Mouse (Mus musculus) gonadal fat pad, adult 2 months (tissue): ENCODE measurements around the gene Cdh22. TPM values are rescaled to one million over a fixed set of nuclear protein-coding genes. Genes with fewer than 3 reads are reported as not detected.

Experiments
- DNase-seq: peaks from one replicate; pipeline ENCODE4 v3.0.0-alpha.2; 2012; ENCODE audit warnings: low read depth
- polyA plus RNA-seq: library from polyadenylated mRNA; depleted of rRNA; stranded (reverse); fragments of >200 nt; gene quantifications from 2 replicates; pipeline ENCODE4 v1.2.3, GENCODE M21; 2012

Gene Cdh22
- polyA plus RNA-seq, 1 experiment: not detected

- no peak for DNase-seq
Observed at GRCm38 (mm10) chr2:165153006-165153405, 81.6 kb downstream of the Cdh22 start.

GRCm38 (mm10) chr2:165149741-165150140 is 84.9 kb downstream of the Cdh22 start:
- no peak for DNase-seq

GRCm38 (mm10) chr2:165145821-165146220 is 88.8 kb downstream of the Cdh22 start:
- no peak for DNase-seq

GRCm38 (mm10) chr2:165143487-165143886 is 91.2 kb downstream of the Cdh22 start:
- no peak for DNase-seq

- DNase-seq: no peak
Observed at GRCm38 (mm10) chr2:165136049-165136448, 98.6 kb downstream of the Cdh22 start.

- no peak for DNase-seq
Observed at GRCm38 (mm10) chr2:165133566-165133965, 101.1 kb downstream of the Cdh22 start.

- DNase-seq: no peak
Observed at GRCm38 (mm10) chr2:165131428-165131827, 103.2 kb downstream of the Cdh22 start.

- no peak for DNase-seq
Observed at GRCm38 (mm10) chr2:165129189-165129588, 105.5 kb downstream of the Cdh22 start.

- DNase-seq: no peak
Observed at GRCm38 (mm10) chr2:165126896-165127562, 107.6 kb downstream of the Cdh22 start.

GRCm38 (mm10) chr2:165121206-165121840 is 113.3 kb downstream of the Cdh22 start:
- DNase-seq: no peak

- no peak for DNase-seq
Observed at GRCm38 (mm10) chr2:165120765-165121164, 113.9 kb downstream of the Cdh22 start.

- DNase-seq: no peak
Observed at GRCm38 (mm10) chr2:165113733-165114132, 120.9 kb downstream of the Cdh22 start.

GRCm38 (mm10) chr2:165112149-165112548 is 122.5 kb downstream of the Cdh22 start:
- DNase-seq: no peak

- no peak for DNase-seq
Observed at GRCm38 (mm10) chr2:165106585-165106984, 128.1 kb downstream of the Cdh22 start.

GRCm38 (mm10) chr2:165105513-165106079 is 129.1 kb downstream of the Cdh22 start:
- no peak for DNase-seq

GRCm38 (mm10) chr2:165102920-165103319 is 131.7 kb downstream of the Cdh22 start:
- DNase-seq: no peak

GRCm38 (mm10) chr2:165100749-165101148 is 133.9 kb downstream of the Cdh22 start:
- DNase-seq: no peak

GRCm38 (mm10) chr2:165098861-165099260 is 135.8 kb downstream of the Cdh22 start:
- DNase-seq: no peak

- no peak for DNase-seq
Observed at GRCm38 (mm10) chr2:165096367-165096766, 138.3 kb downstream of the Cdh22 start.

- DNase-seq: no peak
Observed at GRCm38 (mm10) chr2:165092393-165092792, 142.3 kb downstream of the Cdh22 start.

- DNase-seq: no peak
Observed at GRCm38 (mm10) chr2:165091433-165091965, 143.2 kb downstream of the Cdh22 start.

GRCm38 (mm10) chr2:165090650-165091049 is 144.0 kb downstream of the Cdh22 start, which contains the start of gene 1700025C18Rik:
TSS of gene 1700025C18Rik (minus strand) at chr2:165090750.
- no peak for DNase-seq

- DNase-seq: no peak
Observed at GRCm38 (mm10) chr2:165089470-165089869, 145.2 kb downstream of the Cdh22 start.
